Mouse (Mus musculus) midbrain, embryonic 15.5 days (tissue): ENCODE results near the gene Commd4. TPM values are rescaled to one million over a fixed set of nuclear protein-coding genes. Genes with fewer than 3 reads are reported as not detected.
A peak's percentile ranks its signal among the peaks of the same experiment; 100 is the strongest.
"Not testable (repeated sequence)": the region's sequence is repeated elsewhere in the genome, so short reads cannot be mapped to it uniquely, and the experiment has no call there.

Experiments
- ATAC-seq: fragments of 200-750 bp; cut with Nextera tagmentation; replicated peaks from 2 replicates; pipeline ENCODE4 v1.8.0; 2017; ENCODE audit warnings: moderate TSS enrichment
- H3K27ac ChIP-seq: fragments of 300-500 bp; sonication (generic); 2 replicates; pipeline ENCODE4 v1.5.1; 2015; ENCODE audit warnings: mild to moderate bottlenecking, inconsistent platforms
- H3K27me3 ChIP-seq: fragments of 300-500 bp; sonication (generic); replicated peaks from 2 replicates; pipeline ENCODE4 v1.6.1; 2015; ENCODE audit warnings: inconsistent platforms
- H3K36me3 ChIP-seq: fragments of 300-500 bp; sonication (generic); replicated peaks from 2 replicates; pipeline ENCODE4 v1.6.1; 2015; ENCODE audit warnings: inconsistent platforms
- H3K4me1 ChIP-seq: fragments of 300-500 bp; sonication (generic); 2 replicates; pipeline ENCODE4 v1.6.1; 2015; ENCODE audit warnings: inconsistent platforms
- H3K4me2 ChIP-seq: fragments of 300-500 bp; sonication (generic); 2 replicates; pipeline ENCODE4 v1.6.1; 2015; ENCODE audit warnings: inconsistent platforms, mild to moderate bottlenecking, moderate library complexity
- H3K4me3 ChIP-seq: fragments of 300-500 bp; sonication (generic); 2 replicates; pipeline ENCODE4 v1.5.1; 2015; ENCODE audit warnings: mild to moderate bottlenecking, inconsistent platforms
- H3K9ac ChIP-seq: fragments of 300-500 bp; sonication (generic); 2 replicates; pipeline ENCODE4 v1.6.1; 2015; ENCODE audit warnings: mild to moderate bottlenecking, inconsistent platforms
- H3K9me3 ChIP-seq: fragments of 300-500 bp; sonication (generic); 2 replicates; pipeline ENCODE4 v1.6.1; 2016; ENCODE audit warnings: inconsistent platforms
- WGBS: fragments of 180-500 bp; shearing (Covaris S2); methylation state at CpG from one replicate; pipeline ENCODE4 v1.1.7; 2015; ENCODE audit warnings: mixed read lengths; 5-methylcytosine and 5-hydroxymethylcytosine counted together
- polyA plus RNA-seq: library from polyadenylated mRNA; unstranded; fragments of >200 nt; fragmentation: Nextera tagmentation; extraction: Ambion mirVana; gene quantifications from 2 replicates; pipeline ENCODE4 v1.2.1, GENCODE M21; 2015

Commd4 gene
- 196 and 201 TPM in 2 replicates for polyA plus RNA-seq

- H3K4me2 ChIP-seq: peak within 1 kb of the TSS; percentile 83
- under 1% methylated on average over 24 of the region's 24 CpGs for whole genome bisulfite sequencing
- no peaks in the 10 kb centered on the region for H3K9me3 ChIP-seq
- H3K9ac ChIP-seq: peak within 1 kb of the TSS; percentile 62
- peak; percentile 91 for ATAC-seq
- no peaks in the 10 kb centered on the region for H3K27me3 ChIP-seq
- H3K4me3 ChIP-seq: peak within 1 kb of the TSS; percentile 62
- peak within 1 kb of the TSS; percentile 77 for H3K27ac ChIP-seq
- 0 out of 2 replicates have a peak, but pooled peaks cover 8% of the 10 kb centered on the region for H3K36me3 ChIP-seq
- H3K4me1 ChIP-seq: peaks cover 24% of the 10 kb centered on the region
Measured at GRCm38 (mm10) chr9:57158013-57158470, at the start of gene Commd4. Gene Commd4 (minus strand): TSS chr9:57158331.

- Histone ChIP-seq H3K4me3 (no peak overlapping the region), H3K4me2 (no peak overlapping the region), H3K9ac (no peak overlapping the region), H3K4me1 (no peaks in the 10 kb centered on the region), H3K9me3 (no peaks in the 10 kb centered on the region), H3K27me3 (no peaks in the 10 kb centered on the region), H3K36me3 (no peaks in the 10 kb centered on the region), H3K27ac (no peak overlapping the region)
- WGBS: 58% methylated on average over 2 of the region's 2 CpGs
- no peak for ATAC-seq
Measured at GRCm38 (mm10) chr9:57206896-57207295, 48.8 kb upstream of the Commd4 start.

GRCm38 (mm10) chr9:57203571-57203970 is 45.4 kb upstream of the Commd4 start:
- not testable (repeated sequence) for H3K4me2 ChIP-seq, H3K9me3 ChIP-seq, H3K4me1 ChIP-seq, H3K27me3 ChIP-seq, ATAC-seq, H3K4me3 ChIP-seq, H3K9ac ChIP-seq, H3K27ac ChIP-seq, H3K36me3 ChIP-seq
- 85% methylated on average over 13 of the region's 13 CpGs for WGBS

GRCm38 (mm10) chr9:57202981-57203380 is 44.9 kb upstream of the Commd4 start:
- H3K36me3 ChIP-seq: no peaks in the 10 kb centered on the region
- no peak overlapping the region for H3K9ac ChIP-seq
- no peaks in the 10 kb centered on the region for H3K4me1 ChIP-seq
- H3K4me2 ChIP-seq: no peak overlapping the region
- no peaks in the 10 kb centered on the region for H3K27me3 ChIP-seq
- WGBS: 78% methylated on average over 7 of the region's 7 CpGs
- no peaks in the 10 kb centered on the region for H3K9me3 ChIP-seq
- no peak overlapping the region for H3K27ac ChIP-seq
- ATAC-seq: no peak
- H3K4me3 ChIP-seq: no peak overlapping the region

GRCm38 (mm10) chr9:57197414-57197813 is 39.3 kb upstream of the Commd4 start:
- Histone ChIP-seq H3K9ac (no peak overlapping the region), H3K4me1 (no peaks in the 10 kb centered on the region), H3K27me3 (no peaks in the 10 kb centered on the region), H3K9me3 (no peaks in the 10 kb centered on the region), H3K4me3 (no peak overlapping the region), H3K27ac (no peak overlapping the region), H3K36me3 (no peaks in the 10 kb centered on the region), H3K4me2 (no peak overlapping the region)
- WGBS: 75% methylated on average over 8 of the region's 8 CpGs
- no peak for ATAC-seq

GRCm38 (mm10) chr9:57196708-57197107 is 38.6 kb upstream of the Commd4 start:
- H3K4me1 ChIP-seq: no peaks in the 10 kb centered on the region
- H3K9me3 ChIP-seq: no peaks in the 10 kb centered on the region
- H3K27ac ChIP-seq: no peak overlapping the region
- no peaks in the 10 kb centered on the region for H3K36me3 ChIP-seq
- no peak for ATAC-seq
- 88% methylated on average over 3 of the region's 3 CpGs for WGBS
- no peak overlapping the region for H3K9ac ChIP-seq
- no peak overlapping the region for H3K4me2 ChIP-seq
- H3K27me3 ChIP-seq: no peaks in the 10 kb centered on the region
- no peak overlapping the region for H3K4me3 ChIP-seq

GRCm38 (mm10) chr9:57168411-57168810 is 10.3 kb upstream of the Commd4 start:
- Histone ChIP-seq H3K27me3 (no peaks in the 10 kb centered on the region), H3K4me2 (no peak overlapping the region), H3K9ac (no peak overlapping the region), H3K4me3 (no peak overlapping the region), H3K4me1 (no peaks in the 10 kb centered on the region), H3K27ac (no peak overlapping the region), H3K9me3 (no peaks in the 10 kb centered on the region), H3K36me3 (no peaks in the 10 kb centered on the region)
- 86% methylated on average over 5 of the region's 5 CpGs for WGBS
- no peak for ATAC-seq

- Histone ChIP-seq H3K9ac (no peak overlapping the region), H3K27me3 (no peaks in the 10 kb centered on the region), H3K27ac (no peak overlapping the region), H3K4me1 (no peaks in the 10 kb centered on the region), H3K4me2 (no peak overlapping the region), H3K4me3 (no peak overlapping the region), H3K36me3 (no peaks in the 10 kb centered on the region), H3K9me3 (no peaks in the 10 kb centered on the region)
- no peak for ATAC-seq
- WGBS: 92% methylated on average over 2 of the region's 2 CpGs
Measured at GRCm38 (mm10) chr9:57166173-57166572, 8.0 kb upstream of the Commd4 start.

GRCm38 (mm10) chr9:57163137-57163536 is 5.0 kb upstream of the Commd4 start:
- no peak overlapping the region for H3K9ac ChIP-seq
- H3K4me2 ChIP-seq: no peak overlapping the region
- 41% methylated on average over 2 of the region's 2 CpGs for whole genome bisulfite sequencing
- H3K4me3 ChIP-seq: no peak overlapping the region
- no peak overlapping the region for H3K27ac ChIP-seq
- no peak for ATAC-seq
- peaks cover 4% of the 10 kb centered on the region; the same call in 1 of the 2 replicates for H3K4me1 ChIP-seq
- H3K27me3 ChIP-seq: no peaks in the 10 kb centered on the region
- H3K36me3 ChIP-seq: no peaks in the 10 kb centered on the region
- H3K9me3 ChIP-seq: no peaks in the 10 kb centered on the region

GRCm38 (mm10) chr9:57162496-57162895 is 4.4 kb upstream of the Commd4 start:
- 18% methylated on average over 3 of the region's 3 CpGs for WGBS
- Histone ChIP-seq H3K4me2 (no peak overlapping the region), H3K9ac (no peak overlapping the region), H3K36me3 (no peaks in the 10 kb centered on the region), H3K27ac (no peak overlapping the region), H3K9me3 (no peaks in the 10 kb centered on the region), H3K4me3 (no peak overlapping the region), H3K27me3 (no peaks in the 10 kb centered on the region), H3K4me1 (peaks cover 7% of the 10 kb centered on the region)
- ATAC-seq: no peak

- no peaks in the 10 kb centered on the region for H3K9me3 ChIP-seq
- 0 out of 2 replicates have a peak, but pooled peaks cover 8% of the 10 kb centered on the region for H3K36me3 ChIP-seq
- H3K4me2 ChIP-seq: peak overlapping the region; percentile 83
- peaks cover 24% of the 10 kb centered on the region for H3K4me1 ChIP-seq
- peak overlapping the region; percentile 62 for H3K4me3 ChIP-seq
- WGBS: 36% methylated on average over 11 of the region's 11 CpGs
- no peaks in the 10 kb centered on the region for H3K27me3 ChIP-seq
- peak; percentile 31 for ATAC-seq
- H3K9ac ChIP-seq: peak overlapping the region; percentile 25; the same call in 1 of the 2 replicates
- H3K27ac ChIP-seq: peak overlapping the region; percentile 77
Measured at GRCm38 (mm10) chr9:57158506-57158905, 375 bp upstream of the Commd4 start.

GRCm38 (mm10) chr9:57157499-57157898 is 632 bp downstream of the Commd4 start:
- 29% methylated on average over 13 of the region's 13 CpGs for WGBS
- Histone ChIP-seq H3K4me2 (peak overlapping the region; percentile 83), H3K4me3 (peak overlapping the region; percentile 62), H3K9me3 (no peaks in the 10 kb centered on the region), H3K9ac (peak overlapping the region; percentile 62), H3K27me3 (no peaks in the 10 kb centered on the region), H3K36me3 (0 out of 2 replicates have a peak, but pooled peaks cover 8% of the 10 kb centered on the region), H3K4me1 (peaks cover 24% of the 10 kb centered on the region), H3K27ac (peak overlapping the region; percentile 77; the same call in 1 of the 2 replicates)
- 0 out of 2 replicates have a peak, but pooled peaks have one; percentile 5 for ATAC-seq

- Histone ChIP-seq H3K27me3 (no peaks in the 10 kb centered on the region), H3K27ac (no peak overlapping the region), H3K9me3 (no peaks in the 10 kb centered on the region), H3K36me3 (0 out of 2 replicates have a peak, but pooled peaks cover 8% of the 10 kb centered on the region), H3K4me1 (peaks cover 24% of the 10 kb centered on the region), H3K4me2 (peak overlapping the region; percentile 83), H3K9ac (0 out of 2 replicates have a peak overlapping the region, but pooled peaks have one; percentile 62), H3K4me3 (no peak overlapping the region; the same call in 1 of the 2 replicates)
- WGBS: 86% methylated on average over 8 of the region's 8 CpGs
- no peak for ATAC-seq
Measured at GRCm38 (mm10) chr9:57156823-57157222, 1.3 kb downstream of the Commd4 start.
